In the genomic region with DNA sequence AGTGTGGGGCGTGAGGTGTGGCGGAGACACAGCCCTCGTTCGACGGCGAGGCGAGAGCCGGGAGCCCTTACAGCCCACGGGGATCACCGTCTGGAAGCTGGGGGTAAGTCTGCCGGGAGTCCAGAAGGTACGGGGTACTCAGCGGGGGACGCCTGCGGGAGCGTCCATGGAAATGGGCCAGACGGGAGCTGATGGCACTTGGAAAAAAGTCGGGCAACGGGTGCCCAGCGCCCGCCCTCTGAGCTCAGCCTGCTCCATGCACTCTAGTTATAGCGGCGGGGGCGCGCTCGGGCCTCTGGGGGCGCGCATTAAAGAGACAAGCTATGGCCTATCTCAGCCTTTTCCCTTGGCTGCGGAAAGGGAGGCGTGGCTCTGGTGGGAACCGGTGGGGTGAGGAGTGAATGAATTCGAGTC, we compare ENCODE assay signal across 8 mouse cellular contexts. TPM values are rescaled to one million over a fixed set of nuclear protein-coding genes. Genes with fewer than 3 reads are reported as not detected.
DNase-seq lines count a peak whose midpoint lies in the region; ATAC-seq and TF ChIP-seq lines count a peak whose summit lies in the region.

A gene (minus strand): TSS at position 240 of the 414 bp plus-strand sequence.

- TF ChIP-seq CTCF in kidney, adult 2 months (conservative IDR thresholded peaks at IDR 0.05; ENCODE audit: insufficient read depth, insufficient read length, low read depth, low read length) = no peak
- no peak for TF ChIP-seq CTCF in liver, postnatal 0 days (IDR thresholded peaks at IDR 0.05; ENCODE audit: low read depth)
- no peak for TF ChIP-seq CTCF in small intestine, adult 2 months (IDR thresholded peaks at IDR 0.05; ENCODE audit: extremely low read depth, insufficient read length, insufficient replicate concordance, low read depth, low read length)

- no peak for TF ChIP-seq EP300 in liver, postnatal 0 days (IDR thresholded peaks at IDR 0.05; ENCODE audit: low read depth)

- no peak within 1 kb of the TSS for H3K27ac ChIP-seq in kidney, adult 2 months (ENCODE audit: insufficient read depth, low read depth, low read length)
- H3K27ac ChIP-seq in embryonic facial prominence, embryonic 11.5 days (replicated peaks; ENCODE audit: low read depth, low read length) = no peak within 1 kb of the TSS
- H3K27ac ChIP-seq in hindbrain, embryonic 15.5 days (replicated peaks) = no peak within 1 kb of the TSS
- no peak within 1 kb of the TSS for H3K27ac ChIP-seq in liver, postnatal 0 days (ENCODE audit: low read depth)
- no peak within 1 kb of the TSS for H3K27ac ChIP-seq in small intestine, adult 2 months (ENCODE audit: insufficient read depth, low read depth, low read length)

- WGBS in kidney, adult 2 months = 2% methylated on average over 32 of the region's 32 CpGs
- 1% methylated on average over 32 of the region's 32 CpGs for WGBS in embryonic facial prominence, embryonic 11.5 days
- WGBS in hindbrain, embryonic 15.5 days = 1% methylated on average over 32 of the region's 32 CpGs
- 3% methylated on average over 32 of the region's 32 CpGs for WGBS in liver, postnatal 0 days (ENCODE audit: insufficient replicate concordance)
- 2% methylated on average over 32 of the region's 32 CpGs for WGBS in small intestine, adult 2 months

- H3K9me3 ChIP-seq in embryonic facial prominence, embryonic 11.5 days (replicated peaks; ENCODE audit: control insufficient read depth, low read length) = no peaks in the 10 kb centered on the region
- H3K9me3 ChIP-seq in hindbrain, embryonic 15.5 days = no peaks in the 10 kb centered on the region
- H3K9me3 ChIP-seq in liver, postnatal 0 days (ENCODE audit: low read length) = no peaks in the 10 kb centered on the region

- H3K36me3 ChIP-seq in kidney, adult 2 months (ENCODE audit: control insufficient read depth, insufficient read depth, low read length) = no peaks in the 10 kb centered on the region
- H3K36me3 ChIP-seq in embryonic facial prominence, embryonic 11.5 days (replicated peaks; ENCODE audit: control insufficient read depth, insufficient read depth, low read depth, low read length) = no peaks in the 10 kb centered on the region
- no peaks in the 10 kb centered on the region for H3K36me3 ChIP-seq in hindbrain, embryonic 15.5 days
- no peaks in the 10 kb centered on the region for H3K36me3 ChIP-seq in liver, postnatal 0 days (replicated peaks; ENCODE audit: insufficient read depth, low read length)
- no peaks in the 10 kb centered on the region for H3K36me3 ChIP-seq in small intestine, adult 2 months (ENCODE audit: control insufficient read depth, insufficient read depth, low read length)

- DNase-seq in kidney, adult 2 months = no peak
- no peak for DNase-seq in kidney, adult 11 months
- peak; percentile 71 for DNase-seq in embryonic facial prominence, embryonic 11.5 days (ENCODE audit: low spot score)
- peak; percentile 43 for DNase-seq in liver, postnatal 0 days
- DNase-seq in right cerebral cortex, adult 2 months (ENCODE audit: low spot score in 2 of 2) = no peak
- no peak for DNase-seq in left cerebral cortex, adult 9 months (ENCODE audit: low spot score in 2 of 2)

- H3K27me3 ChIP-seq in kidney, adult 2 months (replicated peaks; ENCODE audit: control insufficient read depth, insufficient read depth, low read length) = peaks cover 7% of the 10 kb centered on the region
- peaks cover 71% of the 10 kb centered on the region for H3K27me3 ChIP-seq in embryonic facial prominence, embryonic 11.5 days (ENCODE audit: control insufficient read depth, insufficient read depth, low read length)
- peaks cover 82% of the 10 kb centered on the region for H3K27me3 ChIP-seq in hindbrain, embryonic 15.5 days
- H3K27me3 ChIP-seq in liver, postnatal 0 days (ENCODE audit: insufficient read depth, low read length) = peaks cover 78% of the 10 kb centered on the region
- peaks cover 51% of the 10 kb centered on the region for H3K27me3 ChIP-seq in small intestine, adult 2 months (ENCODE audit: control insufficient read depth, insufficient read depth, low read length)

- no peaks in the 10 kb centered on the region for H3K4me1 ChIP-seq in kidney, adult 2 months (ENCODE audit: control insufficient read depth, insufficient read depth, low read length)
- H3K4me1 ChIP-seq in embryonic facial prominence, embryonic 11.5 days (ENCODE audit: control insufficient read depth, insufficient read depth, low read length) = peaks cover 8% of the 10 kb centered on the region
- H3K4me1 ChIP-seq in hindbrain, embryonic 15.5 days (replicated peaks) = peaks cover 14% of the 10 kb centered on the region
- H3K4me1 ChIP-seq in liver, postnatal 0 days (ENCODE audit: insufficient read depth) = peaks cover 17% of the 10 kb centered on the region; the same call in 1 of the 2 replicates
- H3K4me1 ChIP-seq in small intestine, adult 2 months (ENCODE audit: control insufficient read depth, insufficient read depth, insufficient read length, low read length) = peaks cover 8% of the 10 kb centered on the region

- H3K9ac ChIP-seq in embryonic facial prominence, embryonic 11.5 days (replicated peaks; ENCODE audit: low read length) = no peak within 1 kb of the TSS
- no peak within 1 kb of the TSS for H3K9ac ChIP-seq in hindbrain, embryonic 15.5 days
- H3K9ac ChIP-seq in liver, postnatal 0 days (replicated peaks) = no peak within 1 kb of the TSS

- peak within 1 kb of the TSS; percentile 19; the same call in 1 of the 2 replicates for H3K4me2 ChIP-seq in embryonic facial prominence, embryonic 11.5 days (ENCODE audit: low read depth, low read length)
- H3K4me2 ChIP-seq in hindbrain, embryonic 15.5 days = peak within 1 kb of the TSS; percentile 54
- peak within 1 kb of the TSS; percentile 62 for H3K4me2 ChIP-seq in liver, postnatal 0 days (ENCODE audit: low read depth, low read length)

- H3K4me3 ChIP-seq in kidney, adult 2 months (ENCODE audit: insufficient read depth, low read depth, low read length) = peak within 1 kb of the TSS; percentile 34; the same call in 1 of the 2 replicates
- H3K4me3 ChIP-seq in embryonic facial prominence, embryonic 11.5 days (ENCODE audit: low read depth, low read length) = peak within 1 kb of the TSS; percentile 15
- peak within 1 kb of the TSS; percentile 27 for H3K4me3 ChIP-seq in hindbrain, embryonic 15.5 days
- peak within 1 kb of the TSS; percentile 40 for H3K4me3 ChIP-seq in liver, postnatal 0 days (ENCODE audit: low read depth, low read length)
- peak within 1 kb of the TSS; percentile 26 for H3K4me3 ChIP-seq in small intestine, adult 2 months (ENCODE audit: low read depth, low read length)

- ATAC-seq in embryonic facial prominence, embryonic 11.5 days (replicated peaks; ENCODE audit: insufficient number of reproducible peaks, low FRiP score, low TSS enrichment, low read depth) = no peak
- ATAC-seq in hindbrain, embryonic 15.5 days (ENCODE audit: low FRiP score, low read depth) = peak; percentile 59; the same call in 1 of the 2 replicates
- peak; percentile 30; the same call in 1 of the 2 replicates for ATAC-seq in liver, postnatal 0 days

- no peak for TF ChIP-seq POLR2A in kidney, adult 2 months (IDR thresholded peaks at IDR 0.05; ENCODE audit: low read depth, low read length)
- TF ChIP-seq POLR2A in small intestine, adult 2 months (IDR thresholded peaks at IDR 0.05; ENCODE audit: low read depth, low read length) = no peak

RNA-seq across cellular contexts. Expression of the gene that starts here (rescaled TPM):
- polyA plus RNA-seq in kidney, adult 2 months (2012; rRNA removed) = not detected in 2 replicates
- not detected in 2 replicates for polyA plus RNA-seq in embryonic facial prominence, embryonic 11.5 days (2014; fragmentation: Nextera tagmentation; extraction: Ambion mirVana)
- 0.32 and 0.51 TPM in 2 replicates for polyA plus RNA-seq in hindbrain, embryonic 15.5 days (2015; fragmentation: Nextera tagmentation; extraction: Ambion mirVana)
- polyA plus RNA-seq in liver, postnatal 0 days (2015; fragmentation: Nextera tagmentation; extraction: Ambion mirVana) = not detected in 2 replicates
- polyA plus RNA-seq in small intestine, adult 2 months (2012; rRNA removed) = not detected in 2 replicates

Comparison
In these comparisons a context has a peak if more than half of its experiments do, and no peak if none do; other contexts are left out.
1. Peak in DNase-seq, H3K4me3 ChIP-seq and H3K4me2 ChIP-seq in embryonic facial prominence, embryonic 11.5 days; RNA of the gene not detected or under 1 TPM.
2. Peak in ATAC-seq, H3K4me3 ChIP-seq and H3K4me2 ChIP-seq in hindbrain, embryonic 15.5 days; RNA of the gene not detected or under 1 TPM.
3. Peak in DNase-seq, ATAC-seq, H3K4me3 ChIP-seq and H3K4me2 ChIP-seq in liver, postnatal 0 days; RNA of the gene not detected or under 1 TPM.